Mouse (Mus musculus): ENCODE measurements around the gene Stra6. TPM values are rescaled to one million over a fixed set of nuclear protein-coding genes. Genes with fewer than 3 reads are reported as not detected.

The Stra6 gene
- polyA plus RNA-seq, 1 experiment from 2014 or later: 7.7 TPM

Other genes starting within 250 kb of the Stra6 start
- 12.3 and 12.8 TPM in 2 replicates for gene Arid3b, start 227.0 kb upstream of the Stra6 start, polyA plus RNA-seq (2015; fragmentation: Nextera tagmentation; extraction: Ambion mirVana)
- 164 and 165 TPM in 2 replicates for gene Ubl7, start 152.8 kb upstream of the Stra6 start, polyA plus RNA-seq (2015; fragmentation: Nextera tagmentation; extraction: Ambion mirVana)
- gene Sema7a, start 123.7 kb upstream of the Stra6 start, polyA plus RNA-seq (2015; fragmentation: Nextera tagmentation; extraction: Ambion mirVana): 1.1 and 2.2 TPM in 2 replicates
- gene Cyp11a1, start 57.4 kb upstream of the Stra6 start, polyA plus RNA-seq (2015; fragmentation: Nextera tagmentation; extraction: Ambion mirVana): 0.23 and 0.65 TPM in 2 replicates
- gene Ccdc33, start 55.0 kb downstream of the Stra6 start, polyA plus RNA-seq (2015; fragmentation: Nextera tagmentation; extraction: Ambion mirVana): 1.1 and 1.8 TPM in 2 replicates
- gene Islr, start 140.5 kb downstream of the Stra6 start, polyA plus RNA-seq (2015; fragmentation: Nextera tagmentation; extraction: Ambion mirVana): 10.0 and 11.2 TPM in 2 replicates
- gene Islr2, start 140.5 kb downstream of the Stra6 start, polyA plus RNA-seq (2015; fragmentation: Nextera tagmentation; extraction: Ambion mirVana): 50.1 and 56.9 TPM in 2 replicates
- 7.1 and 8.3 TPM in 2 replicates for gene Pml, start 186.0 kb downstream of the Stra6 start, polyA plus RNA-seq (2015; fragmentation: Nextera tagmentation; extraction: Ambion mirVana)
- 71.6 and 77.9 TPM in 2 replicates for gene Stoml1, start 189.4 kb downstream of the Stra6 start, polyA plus RNA-seq (2015; fragmentation: Nextera tagmentation; extraction: Ambion mirVana)
- gene Loxl1, start 249.4 kb downstream of the Stra6 start, polyA plus RNA-seq (2015; fragmentation: Nextera tagmentation; extraction: Ambion mirVana): 5.0 and 5.8 TPM in 2 replicates